Mouse (Mus musculus): ENCODE data around the gene Glo1. TPM values are rescaled to one million over a fixed set of nuclear protein-coding genes. Genes with fewer than 3 reads are reported as not detected.

Glo1 gene
- polyA plus RNA-seq, 1 experiment = 38.9 TPM

DNA sequence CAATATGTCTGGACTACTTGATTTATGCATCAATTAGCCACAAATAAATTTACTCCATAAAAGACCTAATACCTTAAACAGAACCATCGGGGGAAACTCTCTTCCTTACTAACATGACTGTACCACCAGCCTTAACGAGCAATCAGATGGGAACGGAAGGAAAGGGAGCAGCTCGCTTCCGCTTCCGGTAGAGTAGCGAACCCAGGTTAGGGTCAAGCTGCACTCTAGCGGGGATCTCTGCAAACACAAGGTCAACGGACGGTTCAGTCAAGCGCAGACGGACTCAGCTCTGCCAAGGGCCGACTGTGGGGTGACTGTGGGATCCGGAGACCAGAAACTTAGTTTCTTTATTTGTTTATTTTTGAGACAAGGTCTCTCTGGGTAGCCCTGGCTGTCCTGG lies 24.5 kb downstream of the Glo1 start:
- H3K27me3 ChIP-seq (ENCODE audit: control insufficient read depth, insufficient read depth, low read length) = no peaks in the 10 kb centered on the region
- H3K36me3 ChIP-seq (ENCODE audit: control insufficient read depth, insufficient read depth, low read length) = peaks cover 35% of the 10 kb centered on the region
- 91% methylated on average over 14 of the region's 14 CpGs for WGBS
- H3K4me1 ChIP-seq (ENCODE audit: control insufficient read depth, insufficient read depth, insufficient read length, low read length) = peaks cover 7% of the 10 kb centered on the region; the same call in 1 of the 2 replicates
- no peak overlapping the region for H3K4me3 ChIP-seq (ENCODE audit: low read depth, low read length)
- no peak for TF ChIP-seq POLR2A (IDR thresholded peaks at IDR 0.05; ENCODE audit: low read depth, low read length)
- TF ChIP-seq CTCF (IDR thresholded peaks at IDR 0.05; ENCODE audit: extremely low read depth, insufficient read length, insufficient replicate concordance, low read depth, low read length) = no peak
- H3K27ac ChIP-seq (ENCODE audit: insufficient read depth, low read depth, low read length) = no peak overlapping the region

DNA sequence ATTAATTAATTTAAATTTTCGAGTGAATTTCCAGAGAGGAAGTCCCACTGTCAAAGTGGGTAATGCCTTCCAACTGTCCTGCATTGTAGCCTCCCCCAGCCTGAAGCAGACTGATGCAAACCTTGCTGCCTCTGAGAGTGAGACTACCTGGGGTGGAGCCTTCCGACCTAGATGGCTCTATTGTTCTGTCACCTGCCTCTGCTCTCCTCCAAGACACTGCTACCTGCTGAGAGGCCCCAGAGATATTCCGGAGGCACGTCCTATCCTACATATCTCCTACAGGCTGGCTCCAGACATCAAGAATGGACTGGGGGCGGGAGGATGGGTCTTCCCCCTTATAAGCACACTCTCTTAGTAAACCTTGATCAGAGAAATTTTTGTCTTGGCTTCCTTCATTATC lies 28.4 kb downstream of the Glo1 start:
- Histone ChIP-seq H3K27me3 (ENCODE audit: control insufficient read depth, insufficient read depth, low read length) (no peaks in the 10 kb centered on the region), H3K4me3 (ENCODE audit: low read depth, low read length) (no peak overlapping the region), H3K27ac (ENCODE audit: insufficient read depth, low read depth, low read length) (no peak overlapping the region), H3K4me1 (ENCODE audit: control insufficient read depth, insufficient read depth, insufficient read length, low read length) (no peaks in the 10 kb centered on the region), H3K36me3 (ENCODE audit: control insufficient read depth, insufficient read depth, low read length) (peaks cover 53% of the 10 kb centered on the region)
- 97% methylated on average over 5 of the region's 5 CpGs for WGBS
- TF ChIP-seq POLR2A (IDR thresholded peaks at IDR 0.05; ENCODE audit: low read depth, low read length) = no peak
- no peak for TF ChIP-seq CTCF (IDR thresholded peaks at IDR 0.05; ENCODE audit: extremely low read depth, insufficient read length, insufficient replicate concordance, low read depth, low read length)

- no peaks in the 10 kb centered on the region for H3K27me3 ChIP-seq (ENCODE audit: control insufficient read depth, insufficient read depth, low read length)
- H3K4me1 ChIP-seq (ENCODE audit: control insufficient read depth, insufficient read depth, insufficient read length, low read length) = no peaks in the 10 kb centered on the region
- no peak overlapping the region for H3K4me3 ChIP-seq (ENCODE audit: low read depth, low read length)
- no peak overlapping the region for H3K27ac ChIP-seq (ENCODE audit: insufficient read depth, low read depth, low read length)
- WGBS = 95% methylated on average over 9 of the region's 9 CpGs
- H3K36me3 ChIP-seq (ENCODE audit: control insufficient read depth, insufficient read depth, low read length) = peaks cover 55% of the 10 kb centered on the region
- TF ChIP-seq POLR2A (IDR thresholded peaks at IDR 0.05; ENCODE audit: low read depth, low read length) = no peak
- TF ChIP-seq CTCF (IDR thresholded peaks at IDR 0.05; ENCODE audit: extremely low read depth, insufficient read length, insufficient replicate concordance, low read depth, low read length) = no peak
These were observed 28.9 kb downstream of the Glo1 start for GRCm38 (mm10) chr17:30597786-30598185.

DNA sequence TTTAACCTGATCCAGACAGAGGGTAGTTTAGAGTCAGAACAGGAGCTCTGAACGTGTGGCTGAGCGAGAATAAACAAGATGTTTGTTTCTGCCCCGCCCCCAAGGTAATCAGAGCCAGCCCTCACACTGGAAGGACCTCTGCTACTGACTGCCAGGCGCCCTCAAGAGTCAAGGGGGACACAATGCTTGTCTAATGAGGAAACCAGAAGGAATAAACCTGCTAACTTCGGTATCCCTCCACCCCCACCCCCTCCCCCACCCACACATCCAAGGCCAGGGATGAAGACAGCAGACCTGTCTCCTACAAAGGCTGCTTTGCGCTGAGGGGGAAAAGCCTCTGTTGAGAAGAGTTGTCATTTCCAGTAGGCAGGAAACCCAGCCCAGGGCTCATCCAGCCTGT lies 31.8 kb downstream of the Glo1 start:
- Histone ChIP-seq H3K4me1 (ENCODE audit: control insufficient read depth, insufficient read depth, insufficient read length, low read length) (no peaks in the 10 kb centered on the region), H3K4me3 (ENCODE audit: low read depth, low read length) (no peak overlapping the region), H3K27ac (ENCODE audit: insufficient read depth, low read depth, low read length) (no peak overlapping the region), H3K27me3 (ENCODE audit: control insufficient read depth, insufficient read depth, low read length) (no peaks in the 10 kb centered on the region), H3K36me3 (ENCODE audit: control insufficient read depth, insufficient read depth, low read length) (peaks cover 55% of the 10 kb centered on the region)
- TF ChIP-seq POLR2A (IDR thresholded peaks at IDR 0.05; ENCODE audit: low read depth, low read length) (no peak), CTCF (IDR thresholded peaks at IDR 0.05; ENCODE audit: extremely low read depth, insufficient read length, insufficient replicate concordance, low read depth, low read length) (no peak)
- WGBS = 67% methylated on average over 6 of the region's 6 CpGs

DNA sequence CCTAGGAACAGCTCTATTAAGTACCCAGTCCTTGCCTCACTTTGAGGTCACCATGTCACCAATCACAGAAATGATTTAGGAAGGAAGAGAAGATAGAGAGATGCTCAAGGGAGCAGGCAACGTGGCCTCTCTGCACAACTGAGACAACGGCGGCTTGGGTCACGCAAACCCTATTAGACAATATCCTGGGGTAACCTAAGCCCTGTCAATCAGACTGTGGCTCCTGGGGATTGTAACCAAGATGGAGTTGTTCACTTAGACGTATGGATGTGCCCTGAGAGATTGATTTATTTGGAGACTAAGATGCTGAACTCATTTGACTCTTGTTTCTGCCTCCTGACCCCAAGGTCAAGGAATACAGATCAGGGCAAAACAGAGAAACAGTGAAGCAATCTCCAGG lies 32.3 kb downstream of the Glo1 start:
- TF ChIP-seq CTCF (IDR thresholded peaks at IDR 0.05; ENCODE audit: extremely low read depth, insufficient read length, insufficient replicate concordance, low read depth, low read length) = no peak
- TF ChIP-seq POLR2A (IDR thresholded peaks at IDR 0.05; ENCODE audit: low read depth, low read length) = no peak
- peaks cover 55% of the 10 kb centered on the region for H3K36me3 ChIP-seq (ENCODE audit: control insufficient read depth, insufficient read depth, low read length)
- H3K4me3 ChIP-seq (ENCODE audit: low read depth, low read length) = no peak overlapping the region
- WGBS = 73% methylated on average over 5 of the region's 5 CpGs
- H3K27ac ChIP-seq (ENCODE audit: insufficient read depth, low read depth, low read length) = no peak overlapping the region
- no peaks in the 10 kb centered on the region for H3K4me1 ChIP-seq (ENCODE audit: control insufficient read depth, insufficient read depth, insufficient read length, low read length)
- no peaks in the 10 kb centered on the region for H3K27me3 ChIP-seq (ENCODE audit: control insufficient read depth, insufficient read depth, low read length)

DNA sequence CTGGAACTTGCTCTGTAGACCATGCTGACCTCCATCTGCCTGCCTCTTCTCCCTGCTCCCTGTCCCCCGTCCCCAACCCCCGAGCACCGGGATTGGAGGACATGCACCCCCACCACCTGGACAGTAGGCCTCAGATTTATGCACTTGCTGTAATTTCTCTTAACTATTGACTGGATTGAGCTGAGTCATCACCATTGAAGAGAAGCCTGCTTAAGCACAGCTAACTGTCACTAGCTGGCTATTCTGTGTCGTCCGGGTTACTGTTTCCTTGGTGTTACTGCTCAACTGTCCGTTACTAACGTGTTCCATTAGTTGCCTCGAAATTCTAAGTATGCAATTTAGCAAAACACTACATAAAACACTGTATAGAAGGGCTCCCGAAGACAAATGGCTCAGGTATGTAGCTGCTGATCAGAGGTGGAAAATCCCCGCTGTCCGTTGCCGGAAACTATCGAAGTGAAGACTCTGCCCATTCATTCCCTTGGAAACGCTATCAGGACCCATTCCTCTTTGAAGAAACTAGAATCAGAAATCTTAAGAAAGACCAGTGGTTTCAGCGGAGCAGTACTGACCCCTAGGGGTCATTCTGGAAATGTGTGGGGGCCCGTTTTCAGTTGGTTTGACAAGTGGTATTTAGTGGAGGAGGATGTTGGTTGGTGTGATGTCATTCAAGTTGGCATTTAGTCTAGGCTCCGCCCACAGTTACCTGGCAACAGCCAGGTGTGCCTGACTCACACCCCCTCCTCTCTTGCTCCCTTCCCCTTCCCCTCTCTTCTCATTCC lies 36.1 kb downstream of the Glo1 start:
- 63% methylated on average over 17 of the region's 17 CpGs for WGBS
- TF ChIP-seq CTCF (IDR thresholded peaks at IDR 0.05; ENCODE audit: extremely low read depth, insufficient read length, insufficient replicate concordance, low read depth, low read length) (peak; percentile 27; the same call in 1 of the 2 replicates), POLR2A (IDR thresholded peaks at IDR 0.05; ENCODE audit: low read depth, low read length) (no peak)
- H3K4me1 ChIP-seq (ENCODE audit: control insufficient read depth, insufficient read depth, insufficient read length, low read length) = no peaks in the 10 kb centered on the region
- no peak overlapping the region for H3K27ac ChIP-seq (ENCODE audit: insufficient read depth, low read depth, low read length)
- H3K36me3 ChIP-seq (ENCODE audit: control insufficient read depth, insufficient read depth, low read length) = peaks cover 29% of the 10 kb centered on the region
- H3K27me3 ChIP-seq (ENCODE audit: control insufficient read depth, insufficient read depth, low read length) = no peaks in the 10 kb centered on the region
- H3K4me3 ChIP-seq (ENCODE audit: low read depth, low read length) = no peak overlapping the region

- H3K27me3 ChIP-seq (ENCODE audit: control insufficient read depth, insufficient read depth, low read length) = no peaks in the 10 kb centered on the region
- no peaks in the 10 kb centered on the region for H3K4me1 ChIP-seq (ENCODE audit: control insufficient read depth, insufficient read depth, insufficient read length, low read length)
- H3K4me3 ChIP-seq (ENCODE audit: low read depth, low read length) = no peak overlapping the region
- H3K36me3 ChIP-seq (ENCODE audit: control insufficient read depth, insufficient read depth, low read length) = no peaks in the 10 kb centered on the region
- H3K27ac ChIP-seq (ENCODE audit: insufficient read depth, low read depth, low read length) = no peak overlapping the region
- WGBS = 80% methylated on average over 2 of the region's 2 CpGs
- TF ChIP-seq CTCF (IDR thresholded peaks at IDR 0.05; ENCODE audit: extremely low read depth, insufficient read length, insufficient replicate concordance, low read depth, low read length) (no peak), POLR2A (IDR thresholded peaks at IDR 0.05; ENCODE audit: low read depth, low read length) (no peak)
These were observed 43.2 kb downstream of the Glo1 start for GRCm38 (mm10) chr17:30583258-30584001.
